Mouse (Mus musculus) kidney, adult 11 months (tissue): Measurements from ENCODE around the gene Hcst.

Source experiments
- DNase-seq: peaks from one replicate; pipeline ENCODE4 v3.0.0; 2022

Gene Hcst

DNA sequence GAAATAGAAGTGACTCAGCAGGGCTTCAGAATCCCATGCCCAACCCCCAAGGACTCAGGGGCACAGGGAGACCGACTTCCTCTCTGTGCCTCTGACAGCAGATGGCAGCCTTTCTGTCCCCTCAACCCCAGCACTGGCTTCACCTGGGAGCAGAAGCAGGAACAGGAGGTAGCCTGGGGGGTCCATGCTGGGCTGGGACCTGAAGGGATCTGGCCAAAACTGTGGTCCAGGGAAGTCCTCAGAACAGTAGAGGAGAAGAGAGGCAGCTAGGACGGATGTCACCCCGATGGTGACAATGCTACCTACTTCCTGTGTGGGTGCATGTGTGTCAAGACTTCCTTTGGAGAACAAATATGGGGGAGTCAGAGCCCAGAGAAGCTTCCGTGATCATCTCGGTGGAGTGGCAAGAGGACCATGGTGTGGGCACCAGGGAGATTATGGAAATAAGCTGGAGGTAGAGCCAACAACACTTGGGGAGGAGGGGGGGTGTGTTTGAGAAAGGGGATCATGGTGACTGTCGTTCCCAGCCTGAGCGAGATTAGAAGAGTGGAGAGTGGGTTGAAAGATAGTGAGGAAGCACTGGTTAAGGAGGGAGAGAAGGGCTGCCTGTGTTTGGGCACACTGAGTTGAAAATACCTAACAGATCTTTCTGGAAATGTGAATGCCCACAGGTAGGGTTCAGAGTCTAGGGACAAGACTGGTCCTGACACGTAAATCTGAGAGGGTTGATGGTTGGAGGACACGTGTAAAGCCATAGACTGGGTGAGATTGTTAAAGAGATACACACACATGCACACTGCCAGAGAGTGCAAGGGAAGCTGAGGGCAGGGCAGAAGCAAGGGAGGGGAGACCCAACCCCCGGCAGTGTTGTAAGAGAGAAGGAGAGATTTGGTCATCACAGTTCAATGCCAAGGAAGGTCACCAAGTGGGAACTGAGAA, at the start of gene Hcst:
TSS of gene Hcst (minus strand) at position 294 of the 939 bp plus-strand sequence.
- DNase-seq: no peak

DNA sequence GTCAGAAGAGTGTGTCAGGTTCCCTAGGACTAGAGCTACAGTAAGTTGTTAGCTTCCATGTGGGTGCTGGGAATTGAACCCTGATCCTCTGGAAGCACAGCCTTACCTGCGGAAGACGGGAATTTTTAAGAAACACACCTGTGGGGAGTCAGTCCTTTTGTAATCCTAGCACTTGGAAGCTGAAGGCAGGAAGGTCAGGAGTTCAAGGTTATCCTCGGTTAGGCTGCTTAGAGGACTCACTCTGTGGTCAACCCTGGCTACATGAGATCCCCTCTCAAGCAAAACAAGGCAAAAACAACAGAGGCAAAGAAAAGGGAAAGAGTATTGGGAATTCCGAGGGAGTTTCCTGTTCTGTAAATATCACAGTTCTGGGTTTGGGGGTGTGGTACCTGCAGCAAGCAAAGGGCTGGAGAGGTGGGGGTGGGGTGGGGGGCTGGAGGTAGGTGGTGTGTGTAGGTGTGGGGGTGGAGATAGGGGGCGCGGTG, 45.2 kb upstream of the Hcst start:
- DNase-seq: no peak

DNA sequence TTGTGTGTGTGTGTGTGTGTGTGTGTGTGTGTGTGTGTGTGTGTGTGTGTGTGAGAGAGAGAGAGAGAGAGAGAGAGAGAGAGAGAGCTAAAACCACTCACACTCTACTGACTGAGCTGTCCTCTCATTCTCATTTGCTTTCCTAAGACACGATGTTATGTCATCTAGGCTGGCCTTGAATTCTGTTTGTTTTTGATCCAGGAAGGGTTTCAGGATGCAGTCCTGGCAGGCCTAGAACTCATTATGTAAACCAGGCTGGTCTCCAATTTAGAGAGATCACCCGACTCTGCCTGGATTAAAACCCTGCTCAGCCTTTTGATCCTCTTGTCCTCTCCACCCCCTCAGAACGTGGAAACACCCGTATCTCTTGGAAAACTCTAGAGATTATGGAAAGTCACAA, 44.3 kb upstream of the Hcst start:
- DNase-seq: no peak

DNA sequence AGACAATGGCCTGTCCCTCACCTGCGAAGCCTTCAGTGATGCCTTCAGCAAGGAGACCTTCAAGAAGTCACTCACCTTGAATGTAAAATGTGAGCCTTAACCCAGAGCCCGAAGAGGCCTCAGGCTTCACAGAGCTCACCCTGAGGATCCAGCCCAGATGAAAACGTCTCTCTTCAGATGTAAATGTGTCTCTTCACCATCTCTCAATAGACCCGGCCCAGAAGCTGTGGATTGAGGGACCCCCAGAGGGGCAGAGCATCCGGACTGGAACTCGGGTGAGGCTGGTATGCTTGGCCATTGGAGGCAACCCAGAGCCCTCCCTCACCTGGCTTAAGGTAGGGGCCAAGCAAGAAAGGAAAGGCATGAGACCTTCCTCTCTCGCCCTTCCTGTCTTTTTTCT, 43.9 kb upstream of the Hcst start:
- DNase-seq: no peak

DNA sequence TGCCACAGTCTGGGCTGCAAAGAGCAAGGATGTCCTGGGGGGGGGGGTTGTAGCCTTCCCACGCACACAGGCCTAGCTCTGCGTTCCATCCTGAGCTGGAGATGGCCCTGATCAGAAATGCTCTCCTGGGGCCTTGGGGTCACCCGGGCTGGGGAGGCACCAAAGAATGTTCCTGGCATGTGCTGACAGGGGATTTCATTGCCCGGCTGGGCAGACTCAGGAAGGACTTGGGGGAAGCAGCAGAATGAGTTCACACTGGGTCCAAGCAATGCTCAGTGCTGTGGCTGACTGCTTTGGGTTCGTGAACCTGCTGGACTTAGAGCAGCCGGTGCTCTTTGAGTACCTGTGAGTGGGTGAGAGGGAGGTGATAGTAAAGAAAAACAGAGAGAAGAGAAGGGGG, 39.8 kb upstream of the Hcst start:
- DNase-seq: no peak

DNA sequence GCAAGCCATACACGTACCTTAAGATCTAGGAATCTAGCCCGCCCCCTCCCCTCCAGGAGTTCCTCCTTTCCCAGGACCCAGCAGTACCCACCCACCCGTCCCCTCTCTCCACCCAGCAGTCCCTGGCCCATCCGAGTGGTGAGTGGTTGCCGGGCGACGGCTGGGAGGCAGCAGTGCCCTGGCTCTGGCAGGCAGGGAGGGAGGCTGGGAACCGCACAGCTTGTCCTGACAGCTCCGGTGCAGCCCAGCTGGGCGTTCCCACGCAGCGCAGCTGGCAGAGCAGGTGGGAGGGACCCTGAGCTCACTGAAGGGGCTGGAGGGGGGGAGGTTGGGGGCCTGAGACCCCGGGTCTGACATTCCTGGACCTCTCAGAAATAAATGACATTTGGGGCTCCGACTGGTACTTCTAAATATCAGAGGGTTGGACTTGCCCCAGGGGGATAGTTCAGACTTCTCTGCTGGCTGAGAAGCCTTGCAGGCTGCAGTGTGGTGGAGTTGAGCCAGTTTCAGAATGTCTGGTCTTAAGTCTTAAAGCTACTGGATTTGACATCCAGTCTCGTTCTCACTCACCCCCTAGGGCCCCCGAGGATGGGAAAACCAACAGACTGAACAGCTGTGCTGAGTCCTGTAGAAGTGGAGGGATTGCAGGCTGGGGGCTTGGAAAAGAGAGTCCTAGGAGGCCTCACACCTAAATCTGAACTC, 38.1 kb upstream of the Hcst start, which contains the start of the genes Kirrel2 and Nphs1:
TSS of gene Kirrel2 (minus strand) at position 62 of the 702 bp plus-strand sequence.
TSS of gene Nphs1 (plus strand) at position 687 of the 702 bp plus-strand sequence.
- DNase-seq: no peak

DNA sequence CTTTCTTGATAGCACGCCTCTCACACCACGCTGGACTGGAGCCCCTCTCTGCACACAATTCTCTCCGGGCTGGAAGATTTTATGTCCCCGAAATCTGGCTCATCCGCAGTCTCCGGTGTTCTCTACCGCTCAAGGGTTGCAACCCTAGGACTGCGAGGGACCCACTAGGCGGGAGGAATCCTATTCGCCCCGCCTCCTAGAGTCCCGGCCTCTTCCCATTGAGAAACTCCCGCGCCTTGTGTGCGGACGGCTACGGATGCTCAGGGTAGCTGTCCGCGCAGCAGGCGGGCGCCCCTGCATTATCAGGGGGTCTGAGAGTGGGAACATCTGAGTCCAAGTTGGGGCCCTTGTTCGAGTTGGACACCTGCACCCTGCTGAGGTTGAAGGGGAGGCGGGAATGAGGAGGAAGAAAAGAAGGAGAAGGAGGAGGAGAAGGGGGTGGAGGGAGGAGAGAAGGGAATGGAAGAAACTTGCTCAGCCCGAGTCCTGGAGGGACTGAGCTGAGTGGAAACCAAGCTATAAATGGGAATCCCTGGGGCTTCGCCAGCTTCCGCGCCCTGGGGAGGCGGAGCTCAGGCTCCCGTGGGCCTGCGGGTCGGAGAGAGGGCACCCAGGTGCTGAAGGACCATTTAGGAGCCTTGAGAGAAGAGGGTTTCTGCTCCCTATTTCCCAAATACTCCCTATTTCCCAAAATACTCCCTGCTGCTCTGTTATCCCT, 37.4 kb upstream of the Hcst start:
- no peak for DNase-seq

DNA sequence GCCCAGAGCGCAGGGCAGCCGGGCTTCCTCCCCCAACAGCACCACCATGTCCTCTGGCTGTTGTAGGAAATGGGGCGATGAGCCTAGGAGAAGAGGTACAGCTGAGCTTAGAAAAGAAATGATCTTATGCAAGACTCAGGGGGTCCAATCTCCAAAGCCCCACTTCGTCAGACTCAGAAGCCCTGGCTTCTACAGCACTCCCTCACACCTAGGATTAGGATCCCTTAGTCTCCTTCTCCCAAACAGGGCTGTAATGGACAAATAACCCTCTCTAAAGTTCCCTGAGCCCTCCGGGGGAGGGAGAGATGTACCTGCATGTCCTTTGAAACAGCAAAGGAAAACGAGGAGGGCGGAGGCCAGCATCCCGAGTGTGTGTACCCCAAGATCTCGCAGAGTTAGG, 36.8 kb upstream of the Hcst start:
- DNase-seq: no peak

DNA sequence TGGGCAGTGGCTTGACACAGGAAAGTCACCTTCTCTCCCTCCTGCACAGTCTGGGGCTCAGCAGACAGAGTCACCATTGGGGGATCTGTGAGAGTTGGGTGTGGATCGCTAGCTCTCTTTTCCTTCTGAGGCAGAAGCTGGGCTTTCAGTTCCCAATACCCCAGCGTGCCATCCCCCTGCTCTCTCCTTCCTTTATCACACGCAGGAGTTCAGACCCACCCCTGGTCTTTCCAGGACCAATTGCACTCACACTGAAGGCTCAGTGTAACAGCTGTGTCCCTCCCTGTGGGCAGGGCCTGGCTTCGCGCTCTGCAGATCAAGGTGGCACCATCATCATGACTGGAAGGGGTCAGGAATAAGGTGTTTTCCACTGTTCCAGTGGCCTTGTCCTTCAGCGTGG, 34.6 kb upstream of the Hcst start:
- DNase-seq: no peak

DNA sequence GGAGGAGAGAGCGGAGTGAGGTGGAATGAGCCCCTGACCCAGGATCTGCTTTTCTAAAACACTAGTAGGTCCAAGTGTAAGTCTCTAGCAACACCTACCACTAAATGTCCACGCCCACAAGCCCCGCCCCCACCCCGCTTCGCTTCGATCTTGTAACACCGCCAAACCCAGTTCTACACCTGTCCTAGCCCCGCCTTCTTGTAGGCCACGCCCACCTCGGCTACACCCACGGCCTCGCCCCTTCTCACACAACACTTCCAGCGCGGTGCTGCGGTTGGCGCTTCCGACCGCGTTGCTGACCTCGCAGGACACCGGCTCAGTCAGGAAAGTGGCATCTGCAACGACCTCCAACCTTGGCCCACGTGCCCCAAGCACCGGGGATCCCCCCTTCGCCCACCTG, 34.1 kb upstream of the Hcst start:
- peak; percentile 65 for DNase-seq

DNA sequence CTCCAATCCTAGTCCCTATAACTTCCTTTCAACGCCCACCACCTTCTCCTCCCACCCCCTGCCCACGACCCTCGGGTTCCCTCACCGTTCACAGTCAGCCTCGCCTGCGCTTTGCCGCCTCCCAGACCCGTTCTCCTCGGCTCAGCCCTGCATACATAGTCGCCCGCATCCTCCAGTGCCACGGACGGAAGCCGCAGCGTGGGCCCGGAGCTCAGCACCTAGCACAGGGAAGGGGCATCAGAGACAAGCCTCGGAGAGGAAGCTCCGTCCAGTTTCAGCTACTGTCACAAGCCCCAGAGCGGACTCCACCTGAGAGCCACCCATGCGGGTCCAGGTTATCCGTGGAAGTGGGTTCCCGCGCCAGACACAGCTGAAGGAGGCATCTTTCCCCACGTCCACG, 33.7 kb upstream of the Hcst start:
- DNase-seq: no peak

DNA sequence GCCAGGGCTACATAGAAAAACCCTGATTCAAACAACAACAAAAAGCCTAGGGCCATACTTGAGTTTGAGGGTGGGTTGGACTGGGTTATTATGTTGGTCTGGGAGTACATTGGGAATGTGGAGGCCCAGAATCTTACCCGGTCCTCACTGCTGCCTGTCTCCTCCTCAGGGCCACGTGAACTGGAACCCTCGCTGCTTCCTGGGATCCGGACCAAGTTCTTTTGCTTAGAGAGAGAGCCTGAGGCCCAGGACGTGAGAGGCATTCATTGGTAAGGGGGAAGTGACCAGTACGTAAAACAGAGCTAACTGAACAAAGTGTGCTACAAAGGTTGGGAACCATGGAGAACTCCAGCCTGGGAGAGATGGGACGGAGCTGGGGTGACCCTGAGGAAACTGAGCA, 30.6 kb upstream of the Hcst start:
- no peak for DNase-seq

DNA sequence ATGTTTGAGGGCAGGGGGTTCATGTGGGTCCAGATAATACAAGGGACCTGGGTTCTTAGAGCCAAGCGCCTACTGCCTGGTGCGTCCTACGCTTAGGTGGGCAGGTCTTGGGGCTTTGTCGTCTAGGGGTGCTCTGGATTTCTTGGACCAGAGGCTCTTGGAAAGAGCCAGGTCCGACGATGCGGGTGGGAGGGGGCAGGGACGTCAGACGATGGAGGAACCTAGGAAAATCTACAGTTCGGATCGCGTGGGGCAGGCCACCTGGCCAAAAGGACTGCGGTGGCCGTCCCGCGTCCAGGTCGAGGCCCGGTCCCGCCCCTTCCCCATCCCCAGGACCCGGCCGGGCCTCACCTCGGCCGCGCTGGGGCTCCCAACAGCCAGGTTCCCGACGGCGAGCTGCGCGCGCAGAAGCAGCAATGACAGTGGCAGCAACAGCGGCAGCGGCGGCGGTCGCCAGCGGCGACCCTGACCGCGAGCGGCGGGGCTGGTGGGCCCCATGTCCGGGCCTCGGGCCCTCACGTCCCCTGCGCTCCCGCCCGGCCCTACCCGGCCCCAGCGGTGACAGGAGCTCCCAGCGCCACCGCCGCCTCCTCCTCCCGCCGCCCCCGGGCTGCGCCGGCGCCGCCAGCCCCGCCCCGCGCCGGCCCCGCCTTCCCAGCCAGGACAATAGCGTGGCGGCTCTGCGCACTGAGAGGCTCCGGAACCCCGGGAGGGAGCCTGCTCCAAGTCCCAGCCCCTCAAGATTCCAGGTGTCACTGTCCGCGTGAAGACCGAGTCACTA, 25.5 kb upstream of the Hcst start, which contains the start of gene Aplp1:
TSS of gene Aplp1 (minus strand) at position 565 of the 781 bp plus-strand sequence.
- peak; percentile 31 for DNase-seq

DNA sequence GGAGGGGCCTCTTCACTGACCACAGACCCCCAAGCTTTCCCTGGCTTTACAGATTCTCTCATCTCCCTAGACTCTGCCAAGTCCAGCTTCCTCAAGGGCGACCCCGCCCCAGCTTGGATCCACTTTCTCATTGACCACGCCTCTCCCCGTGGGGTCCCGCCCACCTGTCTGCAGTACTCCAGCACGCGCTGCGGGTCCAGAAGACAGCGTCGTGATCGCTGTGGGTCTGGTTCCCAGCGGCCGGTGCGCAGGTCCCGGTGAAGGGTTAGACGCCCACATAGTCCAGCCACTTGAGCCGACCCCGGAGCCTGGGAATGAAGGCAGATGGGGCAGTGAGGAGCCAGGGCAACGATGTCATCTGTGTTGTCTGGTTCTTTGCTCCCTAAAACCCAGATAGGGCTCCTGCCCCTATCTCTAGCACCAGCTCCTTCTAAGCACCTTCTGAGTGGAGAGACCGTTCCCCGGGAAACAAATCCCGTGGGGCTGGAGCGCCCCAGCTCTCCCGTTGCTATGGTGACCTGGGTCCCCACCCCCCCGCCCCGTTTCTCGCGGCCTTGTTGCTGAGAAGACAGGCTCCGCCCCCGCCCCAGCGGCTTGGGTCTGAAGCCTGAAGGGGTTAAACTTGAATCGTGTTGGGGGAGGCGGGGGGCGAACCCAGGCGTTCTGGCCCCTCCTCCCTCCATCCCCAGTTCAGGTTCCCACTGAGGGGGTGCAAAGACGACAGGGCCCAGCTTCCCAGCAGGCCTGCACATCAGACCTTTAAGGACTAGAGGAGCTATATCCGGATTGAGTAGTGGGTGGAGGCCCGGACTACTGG, 24.7 kb upstream of the Hcst start:
- no peak for DNase-seq

DNA sequence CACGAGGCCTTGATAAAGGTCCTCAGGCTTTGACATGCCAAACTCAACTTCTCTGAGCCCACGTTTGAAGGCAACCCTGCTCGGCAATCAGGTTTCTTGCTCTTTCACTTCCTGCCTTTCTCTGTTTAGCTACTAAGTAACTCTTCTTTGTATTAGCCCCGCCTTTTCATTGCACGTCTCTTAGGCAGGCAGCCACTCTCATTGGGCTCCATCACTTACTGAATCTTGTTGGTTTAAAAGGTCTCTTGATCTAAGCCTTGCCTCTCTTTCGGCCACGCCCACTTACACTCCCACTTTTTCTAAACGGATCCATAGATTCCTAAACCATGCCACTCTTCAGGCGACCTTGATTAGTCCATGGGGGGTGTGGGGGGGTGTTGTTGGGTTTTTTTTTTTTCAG, 24.0 kb upstream of the Hcst start:
- DNase-seq: no peak

DNA sequence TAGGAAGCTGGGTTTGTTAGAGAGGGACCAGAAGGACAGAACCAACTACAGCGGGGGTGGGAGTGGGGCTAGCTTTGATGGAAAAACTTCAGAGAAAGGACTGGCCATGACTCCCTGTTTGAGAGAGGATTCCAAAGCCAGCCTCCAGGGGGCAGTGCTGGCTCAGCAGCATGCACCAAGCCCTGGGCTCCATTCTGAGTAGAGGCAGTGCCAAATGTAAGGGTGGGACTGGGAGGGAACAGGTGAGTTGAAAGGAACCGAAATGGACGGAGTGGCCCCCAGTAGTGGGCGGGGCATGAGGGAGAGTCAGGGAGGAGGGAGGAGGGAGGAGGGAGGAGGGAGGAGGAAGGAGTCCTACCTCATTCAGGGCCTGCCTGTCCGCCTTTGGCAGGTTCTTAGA, 21.0 kb upstream of the Hcst start:
- no peak for DNase-seq

DNA sequence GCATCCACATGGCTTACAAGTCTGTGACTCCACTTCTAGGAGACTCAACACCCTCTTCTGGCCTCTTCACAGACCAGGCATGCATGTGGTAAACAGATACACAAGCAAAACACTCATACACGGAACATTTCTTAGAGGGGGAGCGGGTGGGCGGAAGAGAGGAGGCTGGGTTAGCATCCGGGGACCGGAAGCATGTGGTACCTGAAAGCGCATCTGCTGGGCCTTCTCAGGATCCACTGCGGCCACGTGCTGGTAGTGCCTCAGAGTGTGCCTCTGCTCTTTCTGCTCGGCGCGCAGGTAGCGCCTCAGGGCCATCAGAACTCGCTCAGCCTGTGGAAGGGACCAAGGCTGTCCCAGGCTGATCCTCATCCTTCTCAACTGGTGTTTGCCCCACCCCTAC, 20.1 kb upstream of the Hcst start:
- DNase-seq: no peak

DNA sequence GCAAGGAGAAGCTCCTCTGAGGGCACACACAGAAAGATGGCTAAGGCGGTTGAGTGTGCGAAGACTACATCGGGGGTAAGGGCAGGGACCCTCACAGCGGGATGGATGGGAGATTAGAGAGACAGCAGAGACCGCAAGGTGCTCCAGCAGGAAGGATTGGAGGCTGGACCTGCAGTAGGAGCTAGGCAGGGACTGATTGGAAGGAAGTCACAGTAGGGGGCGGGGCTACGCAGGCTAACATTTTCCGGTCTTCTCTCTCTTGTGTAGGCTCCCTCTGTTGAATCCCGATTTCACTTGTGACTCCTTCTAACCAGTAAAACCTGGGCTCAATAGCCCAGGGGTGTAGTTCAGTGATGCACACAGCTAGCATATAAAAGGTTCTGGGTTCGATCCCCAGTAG, 17.2 kb upstream of the Hcst start:
- DNase-seq: no peak

DNA sequence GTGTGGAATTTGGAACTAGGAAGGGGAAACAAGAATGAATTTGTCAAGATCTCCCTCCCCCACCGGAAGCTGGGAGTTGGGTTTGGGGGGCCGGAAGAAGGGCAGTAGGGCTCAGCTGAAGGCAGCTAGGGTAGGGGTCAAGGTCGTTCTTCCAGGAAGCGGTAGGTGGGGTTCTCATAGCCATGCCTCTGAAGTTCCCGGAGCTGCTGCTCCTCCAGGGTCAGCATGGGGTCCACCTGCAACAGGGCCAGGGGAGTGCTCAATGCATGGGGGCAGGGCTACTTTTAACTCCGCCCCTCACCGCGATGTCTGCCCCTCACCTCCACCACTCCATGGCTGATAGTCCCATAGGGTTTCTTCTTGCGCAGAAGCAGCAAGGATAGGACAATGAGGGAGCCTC, 15.5 kb upstream of the Hcst start:
- no peak for DNase-seq

DNA sequence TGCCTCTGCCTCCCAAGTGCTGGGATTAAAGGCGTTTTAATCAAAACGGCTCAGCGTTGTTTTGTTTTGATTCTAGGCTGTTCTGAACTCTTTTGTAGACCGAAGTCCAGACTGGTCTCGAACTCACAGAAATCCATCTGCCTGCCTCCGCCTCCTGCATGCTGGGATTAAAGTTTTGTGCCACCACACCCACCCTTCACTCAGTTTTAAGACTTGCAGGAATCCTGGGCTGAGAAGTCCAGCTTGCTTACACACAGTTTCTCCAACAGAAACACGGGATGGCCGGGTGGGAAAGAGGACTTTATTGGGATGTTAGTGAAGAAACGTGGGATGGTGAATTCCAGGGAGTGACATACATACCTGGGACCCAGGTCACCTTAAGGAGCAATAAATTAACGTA, 15.0 kb upstream of the Hcst start:
- no peak for DNase-seq

DNA sequence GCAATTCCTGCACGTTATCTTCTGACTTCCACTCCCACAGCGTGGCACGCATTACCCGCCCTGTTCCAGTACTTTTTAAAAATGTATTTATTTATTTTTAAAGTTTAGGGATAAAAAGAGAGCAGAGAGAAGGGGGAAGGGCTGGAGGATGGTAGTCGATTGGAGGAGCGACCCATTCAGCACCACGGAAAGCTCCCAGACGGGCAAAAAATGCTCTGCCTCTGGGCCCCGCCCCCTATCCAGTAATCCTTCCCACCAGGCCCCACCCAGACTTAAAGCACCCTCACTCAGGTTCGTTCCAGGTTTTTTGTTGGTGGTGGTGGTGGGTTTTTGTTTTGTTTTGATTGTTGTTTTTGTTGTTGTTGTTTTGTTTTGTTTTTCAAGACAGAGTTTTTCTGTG, 14.6 kb upstream of the Hcst start:
- no peak for DNase-seq

DNA sequence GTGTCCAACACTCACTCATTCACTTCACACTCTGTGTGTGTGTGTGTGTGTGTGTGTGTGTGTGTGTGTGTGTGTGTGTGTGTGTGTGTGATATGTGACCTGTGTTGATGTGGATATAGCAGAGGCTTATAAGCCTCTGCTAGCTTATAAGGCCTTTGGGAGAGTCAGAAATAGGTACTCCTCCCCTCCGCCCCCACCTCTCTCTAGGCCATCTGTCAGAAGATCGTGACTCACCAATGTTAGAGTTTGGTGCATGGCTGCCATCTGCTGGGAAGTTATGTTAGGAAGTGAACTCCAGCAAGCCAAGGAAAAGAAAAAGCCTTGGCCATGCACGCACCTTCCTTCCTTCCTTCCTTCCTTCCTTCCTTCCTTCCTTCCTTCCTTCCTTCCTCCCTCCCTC, 12.1 kb upstream of the Hcst start:
- DNase-seq: no peak
